In genomic region chr14:75208572-75209151, GRCm38 (mm10) we compare ENCODE assay signal across 37 mouse cellular contexts. TPM values are rescaled to one million over a fixed set of nuclear protein-coding genes. Genes with fewer than 3 reads are reported as not detected.
A peak's percentile ranks its signal among the peaks of the same experiment; 100 is the strongest.
DNase-seq lines count a peak whose midpoint lies in the region; ATAC-seq and TF ChIP-seq lines count a peak whose summit lies in the region.
"Had no signal": no experiment of that assay in that cellular context is flagged by ENCODE, and none has a peak within 500 bp of the region (broad histone marks: within the 10 kb centered on the region; RNA-seq: fewer than 3 reads in every experiment).

No protein-coding gene starts in this region.

- 61% methylated on average over 6 of the region's 6 CpGs for whole genome bisulfite sequencing in embryonic facial prominence, embryonic 11.5 days
- whole genome bisulfite sequencing in limb, embryonic 14.5 days = 36% methylated on average over 6 of the region's 6 CpGs

- no peak for DNase-seq in CH12.LX (ENCODE audit: extremely low read depth)
- DNase-seq in embryonic facial prominence, embryonic 11.5 days (ENCODE audit: low spot score) = peak; percentile 40
- no peak for DNase-seq in limb, embryonic 14.5 days (ENCODE audit: low spot score)
- no peak for DNase-seq in adrenal gland, adult 8-10 months
- DNase-seq in frontal cortex, adult 2 months (ENCODE audit: extremely low spot score in 1 of 2, low spot score in 1 of 2) = no peak
- DNase-seq: adrenal gland, postnatal 14 days; cerebellum, adult 11 months; cerebellum, adult 9-10 months; cerebellum, postnatal 36 days; gastrocnemius, postnatal 14 days; heart, adult 11 months; kidney, adult 9 months; kidney, postnatal 10 days; layer of hippocampus, adult 9-11 months; liver; lung, adult 2 months; lung, postnatal 10 days; right cerebral cortex, adult 18-20 months had no signal

- H3K36me3 ChIP-seq in C2C12 (ENCODE audit: control insufficient read depth, insufficient read depth) (no peaks in the 10 kb centered on the region), CH12.LX (replicated peaks in 1 of 2; ENCODE audit: control insufficient read depth in 1 of 2, insufficient read depth in 1 of 2, low read length in 1 of 2) (peaks cover 79 to 98% of the 10 kb centered on the region in 2 experiments)
- H3K36me3 ChIP-seq in embryonic facial prominence, embryonic 11.5 days (replicated peaks; ENCODE audit: control insufficient read depth, insufficient read depth, low read depth, low read length) = no peaks in the 10 kb centered on the region
- no peaks in the 10 kb centered on the region for H3K36me3 ChIP-seq in limb, embryonic 14.5 days (ENCODE audit: control insufficient read depth, insufficient read depth, low read length)
- H3K36me3 ChIP-seq: embryonic facial prominence, embryonic 12.5 days; G1E; heart, embryonic 15.5 days; midbrain, embryonic 15.5 days; neural tube, embryonic 12.5 days had no signal

- no peak overlapping the region for H3ac ChIP-seq in C2C12 (ENCODE audit: control insufficient read depth, insufficient read length, low read depth)

- H3K27me3 ChIP-seq in C2C12 (ENCODE audit: control insufficient read depth, insufficient read depth, insufficient read length) (peaks cover 13% of the 10 kb centered on the region), CH12.LX (replicated peaks) (no peaks in the 10 kb centered on the region)
- H3K27me3 ChIP-seq in embryonic facial prominence, embryonic 11.5 days (ENCODE audit: control insufficient read depth, insufficient read depth, low read length) = no peaks in the 10 kb centered on the region
- no peaks in the 10 kb centered on the region for H3K27me3 ChIP-seq in limb, embryonic 14.5 days (ENCODE audit: control insufficient read depth, insufficient read depth, low read length)
- H3K27me3 ChIP-seq: embryonic facial prominence, embryonic 12.5 days; heart, embryonic 15.5 days; midbrain, embryonic 15.5 days; neural tube, embryonic 12.5 days had no signal

- H3K4me2 ChIP-seq in CH12.LX (ENCODE audit: insufficient read depth, low read depth, poor library complexity, severe bottlenecking) = no peak overlapping the region
- H3K4me2 ChIP-seq in embryonic facial prominence, embryonic 11.5 days (ENCODE audit: low read depth, low read length) = no peak overlapping the region
- H3K4me2 ChIP-seq in limb, embryonic 14.5 days (replicated peaks; ENCODE audit: low read depth, low read length, severe bottlenecking) = no peak overlapping the region
- H3K4me2 ChIP-seq: embryonic facial prominence, embryonic 12.5 days; heart, embryonic 15.5 days; midbrain, embryonic 15.5 days; neural tube, embryonic 12.5 days had no signal

- H3K79me2 ChIP-seq in C2C12 (ENCODE audit: control insufficient read depth, insufficient read depth) (no peaks in the 10 kb centered on the region), CH12.LX (replicated peaks; ENCODE audit: control insufficient read depth, extremely low read depth, insufficient read depth, poor library complexity, severe bottlenecking) (0 out of 2 replicates have a peak, but pooled peaks cover 4% of the 10 kb centered on the region)

- in situ Hi-C loops in CH12.LX (cut with MboI; ENCODE audit: low pct_ligation_motif_present, low pct_unique_long_range_greater_than_20kb, low sequenced_read_pairs) = no loop called here

- no peaks in the 10 kb centered on the region for H3K4me1 ChIP-seq in CH12.LX (ENCODE audit: control insufficient read depth in 1 of 2, insufficient read depth in 2 of 2)
- H3K4me1 ChIP-seq in embryonic facial prominence, embryonic 11.5 days (ENCODE audit: control insufficient read depth, insufficient read depth, low read length) = no peaks in the 10 kb centered on the region
- H3K4me1 ChIP-seq in limb, embryonic 14.5 days (ENCODE audit: control insufficient read depth, insufficient read depth, low read length) = no peaks in the 10 kb centered on the region; the same call in 1 of the 2 replicates
- H3K4me1 ChIP-seq: embryonic facial prominence, embryonic 12.5 days; heart, embryonic 10.5 days; heart, embryonic 15.5 days; midbrain, embryonic 15.5 days had no signal

- no peak for TF ChIP-seq RAD21 in CH12.LX (IDR thresholded peaks at IDR 0.05; ENCODE audit: low read depth, low read length)

- H3K9ac ChIP-seq in CH12.LX (ENCODE audit: insufficient read depth, low read depth) = no peak overlapping the region
- no peak overlapping the region for H3K9ac ChIP-seq in embryonic facial prominence, embryonic 11.5 days (replicated peaks; ENCODE audit: low read length)
- H3K9ac ChIP-seq in limb, embryonic 14.5 days (ENCODE audit: low read depth, low read length, severe bottlenecking) = no peak overlapping the region
- H3K9ac ChIP-seq: embryonic facial prominence, embryonic 12.5 days; heart, embryonic 15.5 days; liver, embryonic 14.5 days; midbrain, embryonic 15.5 days; neural tube, embryonic 12.5 days had no signal

- H3K4me3 ChIP-seq in C2C12 (ENCODE audit: insufficient read depth, poor library complexity, severe bottlenecking) (no peak overlapping the region), CH12.LX (replicated peaks in 1 of 3; ENCODE audit: low read depth in 2 of 3, low read length in 2 of 3, poor library complexity in 1 of 3) (no peak overlapping the region)
- no peak overlapping the region for H3K4me3 ChIP-seq in embryonic facial prominence, embryonic 11.5 days (ENCODE audit: low read depth, low read length)
- no peak overlapping the region for H3K4me3 ChIP-seq in limb, embryonic 14.5 days (replicated peaks; ENCODE audit: low read length)
- H3K4me3 ChIP-seq: embryonic facial prominence, embryonic 12.5 days; heart, embryonic 10.5 days; heart, embryonic 15.5 days; midbrain, embryonic 15.5 days; neural tube, embryonic 12.5 days had no signal

- dilution Hi-C loops in CH12.LX (cut with MboI; ENCODE audit: extremely low pct_ligation_motif_present, extremely low pct_unique_long_range_greater_than_20kb, low sequenced_read_pairs) = no loop called here

- no peak for TF ChIP-seq CTCF in C2C12 (IDR thresholded peaks at IDR 0.05; ENCODE audit: control insufficient read depth, insufficient read depth, insufficient read length)
- TF ChIP-seq CTCF in CH12.LX (conservative IDR thresholded peaks at IDR 0.05 in 1 of 2, IDR thresholded peaks at IDR 0.05 in 1 of 2; ENCODE audit: low read depth in 2 of 2, low read length in 2 of 2) = no peak

- no peaks in the 10 kb centered on the region for H3K79me3 ChIP-seq in C2C12 (ENCODE audit: low read depth)

- H3K27ac ChIP-seq in CH12.LX (ENCODE audit: insufficient read depth, low read depth) = no peak overlapping the region
- H3K27ac ChIP-seq in embryonic facial prominence, embryonic 11.5 days (replicated peaks; ENCODE audit: low read depth, low read length) = no peak overlapping the region
- no peak overlapping the region for H3K27ac ChIP-seq in limb, embryonic 14.5 days (replicated peaks; ENCODE audit: low read depth, low read length)
- H3K27ac ChIP-seq: embryonic facial prominence, embryonic 12.5 days; heart, embryonic 10.5 days; heart, embryonic 15.5 days; liver, embryonic 14.5 days; macrophage; midbrain, embryonic 15.5 days; neural tube, embryonic 12.5 days had no signal

- ATAC-seq in embryonic facial prominence, embryonic 11.5 days (replicated peaks; ENCODE audit: insufficient number of reproducible peaks, low FRiP score, low TSS enrichment, low read depth) = peak; percentile 29; the same call in 1 of the 2 replicates
- peak; percentile 62; the same call in 1 of the 2 replicates for ATAC-seq in limb, embryonic 14.5 days (ENCODE audit: low FRiP score, low read depth)
- no peak for ATAC-seq in granulocyte monocyte progenitor cell, adult 5-6 weeks (replicated peaks; ENCODE audit: poor library complexity, severe bottlenecking)
- ATAC-seq: forebrain, embryonic 14.5 days; hindbrain, embryonic 16.5 days; intestine, postnatal 0 days; midbrain, embryonic 15.5 days; Patski had no signal

- TF ChIP-seq EP300 in CH12.LX (IDR thresholded peaks at IDR 0.05; ENCODE audit: low read length) = no peak

- 0 out of 2 replicates have a peak, but pooled peaks have one; percentile 15 for TF ChIP-seq POLR2A in CH12.LX (IDR thresholded peaks at IDR 0.05; ENCODE audit: low read depth, low read length)
- TF ChIP-seq POLR2A in limb, embryonic 14.5 days (IDR thresholded peaks at IDR 0.05; ENCODE audit: borderline replicate concordance, extremely low read depth, insufficient read depth, insufficient read length) = no peak

- no peaks in the 10 kb centered on the region for H3K9me3 ChIP-seq in CH12.LX (replicated peaks; ENCODE audit: low read length)
- no peaks in the 10 kb centered on the region for H3K9me3 ChIP-seq in embryonic facial prominence, embryonic 11.5 days (replicated peaks; ENCODE audit: control insufficient read depth, low read length)
- no peaks in the 10 kb centered on the region for H3K9me3 ChIP-seq in limb, embryonic 14.5 days (ENCODE audit: control insufficient read depth, low read length)
- H3K9me3 ChIP-seq: embryonic facial prominence, embryonic 12.5 days; G1E; heart, embryonic 10.5 days; heart, embryonic 15.5 days; midbrain, embryonic 15.5 days; neural tube, embryonic 12.5 days had no signal

TF ChIP-seq in C2C12, 6 proteins besides CTCF, POLR2A, EP300 and RAD21:
- TF ChIP-seq USF1 (IDR thresholded peaks at IDR 0.05; ENCODE audit: low read depth) (peak; percentile 64), CEBPB (IDR thresholded peaks at IDR 0.05; ENCODE audit: low read depth) (no peak)

TF ChIP-seq in CH12.LX, 34 proteins besides CTCF, POLR2A, EP300 and RAD21:
- no peak for TF ChIP-seq SMC3 (IDR thresholded peaks at IDR 0.05; ENCODE audit: low read depth, low read length)
- TF ChIP-seq MYC (IDR thresholded peaks at IDR 0.05; ENCODE audit: low read depth, low read length) = no peak

RNA-seq across cellular contexts. Expression of gene Cpb2, which starts 33.4 kb away (rescaled TPM):
- not detected for polyA plus RNA-seq in C2C12 (2012; fragmentation: generic; extraction: Trizol)
- not detected in 2 replicates for total RNA-seq in CH12.LX (2012; rRNA removed)
- total RNA-seq in CH12.LX (2014; rRNA removed) = not detected in 2 replicates
- not detected in 2 replicates for polyA plus RNA-seq in CH12.LX (2012; ENCODE audit: insufficient read length, low read depth)
- polyA plus RNA-seq in embryonic facial prominence, embryonic 11.5 days (2014; fragmentation: Nextera tagmentation; extraction: Ambion mirVana) = not detected in 2 replicates
- polyA plus RNA-seq in limb, embryonic 14.5 days (2012; rRNA removed) = not detected in 2 replicates
- not detected in 2 replicates for polyA plus RNA-seq in limb, embryonic 14.5 days (2014; fragmentation: Nextera tagmentation; extraction: Ambion mirVana)
- not detected for total RNA-seq in adrenal gland, adult 8-10 months (2022)
- not detected in 2 replicates for polyA plus RNA-seq in frontal cortex, adult 2 months (2012; rRNA removed)
- total RNA-seq in granulocyte monocyte progenitor cell, adult 5-6 weeks (2014; fragmentation: Nextera tagmentation) = not detected in 2 replicates
- total RNA-seq in granulocyte monocyte progenitor cell, adult 5-6 weeks (2017) = not detected in 2 replicates
- total RNA-seq: G1E; gastrocnemius, postnatal 14 days; heart, postnatal 25 days; left cerebral cortex, postnatal 14 days; megakaryocyte-erythroid progenitor cell, adult 5-6 weeks had no signal
- polyA plus RNA-seq: forebrain, embryonic 14.5 days; G1E; hindbrain, embryonic 11.5 days; hindbrain, embryonic 16.5 days; macrophage; midbrain, embryonic 15.5 days; Patski; spleen, adult 2 months had no signal
